Mouse (Mus musculus) small intestine, adult 2 months (tissue): ENCODE results near the gene Nfatc3.

ENCODE experiments used
- CTCF ChIP-seq: fragments of 200-500 bp; IDR thresholded peaks from 2 replicates; pipeline ENCODE4 v1.5.1; 2012; ENCODE audit warnings: low read depth, mild to moderate bottlenecking, control low read depth, inconsistent platforms, low read length, moderate library complexity, mixed read lengths; ENCODE audit not compliant: insufficient replicate concordance, insufficient read length; ENCODE audit errors: extremely low read depth
- POLR2A ChIP-seq: fragments of 200-500 bp; IDR thresholded peaks from 2 replicates; pipeline ENCODE4 v1.6.1; 2012; ENCODE audit warnings: low read depth, mild to moderate bottlenecking, control low read depth, inconsistent platforms, low read length, moderate library complexity

GRCm38 (mm10) chr8:106178428-106178827 is 119.8 kb downstream of the Nfatc3 start:
- TF ChIP-seq CTCF, result no peak
- no peak for TF ChIP-seq POLR2A
